Mouse (Mus musculus) gastrocnemius, adult 2 months (tissue): ENCODE results near the gene Dlx3. TPM values are rescaled to one million over a fixed set of nuclear protein-coding genes. Genes with fewer than 3 reads are reported as not detected.
A peak's percentile ranks its signal among the peaks of the same experiment; 100 is the strongest.

Experiments
- DNase-seq: peaks from one replicate; pipeline ENCODE4 v3.0.0; 2022
- H3K27ac ChIP-seq: fragments of 200-600 bp; 2 replicates; pipeline ENCODE4 v1.8.1; 2022; ENCODE audit warnings: mild to moderate bottlenecking
- H3K4me3 ChIP-seq: fragments of 200-600 bp; 2 replicates; pipeline ENCODE4 v1.8.1; 2022; ENCODE audit warnings: mild to moderate bottlenecking, moderate library complexity
- CTCF ChIP-seq: fragments of 200-600 bp; IDR thresholded peaks from 2 replicates; pipeline ENCODE4 v1.8.1; 2022; ENCODE audit warnings: antibody characterized with exemption, mild to moderate bottlenecking, moderate library complexity
- intact Hi-C: fragments of 180-260 bp; cut with DNase I; formaldehyde crosslinking; loops from one replicate; pipeline ENCODE4 v1.15.1; 2025
- long read RNA-seq, 2 experiments: library from polyadenylated mRNA; stranded (forward); transcript quantifications; one replicate each; pipeline ENCODE4 v2.0.0; 2021
- total RNA-seq, 2 experiments: library from RNA; stranded (reverse); gene quantifications; 2 replicates each; pipeline ENCODE4 v1.2.3; 2021

Gene Dlx3
- total RNA-seq: not detected
- long read RNA-seq, experiment 1: 0 reads
- long read RNA-seq, experiment 2: 0 reads

DNA sequence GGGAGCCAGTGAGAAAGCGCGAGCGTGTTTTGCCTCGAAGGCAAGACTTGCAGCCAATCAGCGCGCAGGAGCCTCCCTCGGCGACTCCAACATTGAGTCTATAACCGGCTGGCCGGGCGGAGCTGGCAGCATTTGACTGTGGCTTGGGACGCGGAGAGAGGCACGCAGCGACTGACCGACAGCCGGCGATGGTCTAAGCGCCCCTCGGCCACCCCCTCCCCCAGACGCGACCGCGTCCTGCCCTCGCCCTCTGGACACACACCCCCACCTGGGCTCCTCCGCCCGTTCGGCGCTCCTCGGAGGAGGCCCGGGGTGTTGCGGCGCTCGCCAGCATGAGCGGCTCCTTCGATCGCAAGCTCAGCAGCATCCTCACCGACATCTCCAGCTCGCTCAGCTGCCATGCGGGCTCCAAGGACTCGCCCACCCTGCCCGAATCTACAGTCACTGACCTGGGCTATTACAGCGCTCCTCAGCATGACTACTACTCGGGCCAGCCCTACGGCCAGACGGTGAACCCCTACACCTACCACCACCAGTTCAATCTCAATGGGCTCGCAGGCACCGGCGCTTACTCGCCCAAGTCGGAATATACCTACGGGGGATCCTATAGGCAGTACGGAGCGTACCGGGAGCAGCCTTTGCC, at the start of gene Dlx3:
TSS of gene Dlx3 (plus strand) at position 130 of the 643 bp plus-strand sequence.
- intact Hi-C loops: no loop called here
- H3K4me3 ChIP-seq: peak within 1 kb of the TSS; percentile 65
- DNase-seq: peak; percentile 44

DNA sequence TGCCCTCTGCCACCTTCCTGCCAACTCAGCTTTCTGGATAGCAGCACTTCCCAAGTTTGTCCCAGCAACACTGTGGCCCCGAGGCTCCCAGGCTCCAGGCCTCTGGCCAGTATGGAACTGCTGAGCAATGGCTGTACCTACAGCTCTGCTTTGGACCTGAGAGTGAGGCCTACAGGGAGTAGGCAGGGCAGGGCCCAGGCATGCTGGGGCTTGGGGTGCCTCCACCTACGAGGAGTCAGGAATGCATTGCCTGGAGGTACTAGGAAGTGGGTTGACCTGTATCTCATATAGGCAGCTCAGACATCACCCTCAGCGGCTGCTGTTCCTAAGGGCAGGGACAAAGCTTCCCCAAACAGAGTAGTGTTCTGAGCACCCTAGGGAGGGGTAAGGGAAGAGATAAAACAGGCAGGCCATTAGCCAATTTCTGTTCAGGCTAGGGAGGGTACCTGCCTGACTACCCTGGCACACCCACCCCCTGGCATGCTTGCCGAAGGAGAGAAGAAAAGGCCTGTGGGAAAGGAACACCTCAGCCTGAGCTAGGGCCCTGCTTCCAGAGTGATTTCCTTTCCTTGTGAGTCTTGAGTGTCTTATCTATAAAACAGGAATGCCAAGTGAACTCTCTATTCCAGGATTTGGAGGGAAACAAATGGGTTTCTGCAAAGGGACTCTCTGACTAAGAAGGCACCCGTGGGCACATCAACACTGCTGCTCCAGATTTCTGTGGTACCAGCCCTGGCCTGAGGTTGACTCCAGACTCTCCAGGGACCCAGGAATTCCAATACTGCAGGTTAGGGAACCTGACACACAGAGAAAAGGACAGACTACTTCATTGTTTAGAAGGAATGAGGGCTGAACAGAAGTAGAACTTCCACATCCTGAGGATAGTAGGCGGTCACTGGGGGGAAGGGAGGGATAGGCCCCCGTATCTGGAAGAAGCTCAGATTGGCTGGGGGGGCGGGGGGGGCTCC, 49.5 kb upstream of the Dlx3 start:
- TF ChIP-seq CTCF: no peak
- DNase-seq: no peak
- Histone ChIP-seq H3K4me3 (no peak overlapping the region), H3K27ac (peak overlapping the region; percentile 6; the same call in 1 of the 2 replicates)
- intact Hi-C loops: no loop called here

More for the DNA sequence above, at the start of gene Dlx3:
- H3K27ac ChIP-seq: no peak within 1 kb of the TSS
- no peak for TF ChIP-seq CTCF

DNA sequence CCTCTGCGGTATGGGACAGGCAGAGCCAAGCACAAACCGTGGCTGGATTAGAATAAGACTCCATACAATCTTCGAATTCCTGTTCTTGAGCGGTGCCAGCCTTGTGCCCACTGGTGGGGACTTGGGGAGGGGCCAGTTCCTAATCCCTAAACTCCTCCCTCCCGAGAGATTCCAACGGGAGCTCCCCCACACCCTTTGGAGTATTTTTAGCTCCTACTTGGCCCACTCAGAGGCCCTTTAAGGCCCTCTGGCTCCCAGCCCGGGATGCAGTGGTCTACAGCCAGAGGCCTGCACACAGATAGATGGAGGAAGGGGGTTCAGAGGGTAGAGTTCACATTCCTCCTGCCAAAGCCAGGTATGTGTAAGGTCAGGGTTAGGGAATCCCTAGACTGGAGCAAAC, 48.7 kb upstream of the Dlx3 start:
- TF ChIP-seq CTCF: no peak
- intact Hi-C loops: no loop called here
- H3K4me3 ChIP-seq: peak overlapping the region; percentile 7
- peak overlapping the region; percentile 51; the same call in 1 of the 2 replicates for H3K27ac ChIP-seq
- peak; percentile 66 for DNase-seq

DNA sequence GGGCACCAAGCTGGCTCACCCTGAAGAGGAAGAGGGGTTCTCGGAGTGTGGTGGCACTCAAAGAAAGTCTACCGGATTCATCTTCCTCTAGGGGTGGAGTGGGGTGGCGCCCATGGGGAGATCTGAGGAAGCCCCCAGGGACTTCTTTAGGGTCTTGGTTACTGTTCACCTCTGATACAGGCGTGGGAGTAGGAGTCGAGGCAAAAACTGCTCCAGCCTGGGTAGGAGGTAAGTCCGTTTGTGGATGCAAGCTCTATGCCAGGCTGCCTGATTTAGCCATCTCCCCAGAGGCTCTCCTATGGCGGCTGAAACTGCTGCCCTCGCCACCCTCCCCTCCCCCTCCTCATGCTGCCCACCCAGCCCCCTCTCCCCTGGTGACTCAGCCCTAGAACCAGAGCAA, 47.8 kb upstream of the Dlx3 start:
- Histone ChIP-seq H3K27ac (peak overlapping the region; percentile 53; the same call in 1 of the 2 replicates), H3K4me3 (no peak overlapping the region)
- DNase-seq: no peak
- no peak for TF ChIP-seq CTCF
- intact Hi-C loops: no loop called here

DNA sequence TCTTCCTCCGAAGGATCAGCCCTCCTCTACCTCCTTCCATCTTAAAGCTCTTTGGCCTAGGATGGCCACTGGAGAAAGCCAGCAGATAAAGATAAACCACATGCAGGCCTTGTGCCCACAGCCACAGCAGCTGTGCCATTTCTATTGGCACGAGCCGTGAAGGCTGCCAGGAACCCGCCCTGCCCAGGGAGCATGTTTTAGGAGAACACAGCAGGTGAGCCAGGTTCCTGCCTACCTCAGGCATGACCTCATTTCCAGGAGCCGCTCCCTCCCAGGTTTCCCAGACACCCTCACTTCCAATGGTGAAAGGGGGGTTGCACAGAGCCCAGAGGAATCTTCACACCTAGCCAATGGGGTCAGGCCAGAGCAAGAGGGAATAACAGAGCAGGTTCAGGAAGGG, 47.1 kb upstream of the Dlx3 start:
- DNase-seq: peak; percentile 70
- no peak for TF ChIP-seq CTCF
- H3K27ac ChIP-seq: peak overlapping the region; percentile 53

DNA sequence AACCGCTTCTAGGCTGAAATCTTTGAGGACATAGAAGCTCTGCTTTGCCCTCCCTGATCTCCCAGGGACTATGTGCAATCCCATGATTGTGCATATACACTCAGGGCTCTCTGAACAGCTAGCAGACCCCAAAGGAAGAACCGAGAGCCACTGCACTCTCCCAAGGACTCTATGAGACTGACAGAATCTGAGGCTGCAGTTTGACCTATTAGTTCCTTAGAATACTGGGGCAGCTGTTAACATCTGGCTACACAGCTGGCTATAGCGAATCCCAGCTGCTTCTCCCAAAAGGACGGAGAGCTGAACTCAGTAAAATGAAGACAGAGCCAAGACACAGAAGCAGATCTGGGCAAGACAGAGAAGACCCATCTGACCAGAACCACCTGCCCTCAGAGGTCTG, 46.1 kb upstream of the Dlx3 start:
- Histone ChIP-seq H3K27ac (no peak overlapping the region), H3K4me3 (no peak overlapping the region)
- intact Hi-C loops: no loop called here
- no peak for TF ChIP-seq CTCF
- DNase-seq: no peak

More for the DNA sequence above, 47.1 kb upstream of the Dlx3 start:
- intact Hi-C loops: no loop called here
- H3K4me3 ChIP-seq: no peak overlapping the region

DNA sequence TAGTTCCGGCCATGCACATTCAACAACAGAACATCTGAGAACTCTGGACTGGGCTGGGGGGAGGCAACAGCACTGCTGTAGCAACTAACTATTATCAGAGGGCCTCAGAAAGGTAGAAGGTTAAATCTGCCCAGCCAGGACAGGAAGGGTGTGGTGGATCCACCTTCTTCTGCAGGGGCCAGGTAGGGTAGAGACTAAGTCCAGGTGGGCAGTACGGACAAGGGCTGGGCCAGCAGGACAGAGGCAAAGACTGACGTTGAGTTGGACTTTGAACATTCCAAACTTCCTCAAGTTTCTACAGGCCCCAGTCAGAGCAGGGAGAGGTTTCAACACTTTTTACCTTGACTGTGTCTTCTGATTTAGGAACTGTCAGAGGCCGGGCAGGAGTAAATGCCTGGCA, 45.2 kb upstream of the Dlx3 start:
- DNase-seq: no peak
- Histone ChIP-seq H3K27ac (no peak overlapping the region), H3K4me3 (peak overlapping the region; percentile 76)
- no peak for TF ChIP-seq CTCF
- intact Hi-C loops: no loop called here

DNA sequence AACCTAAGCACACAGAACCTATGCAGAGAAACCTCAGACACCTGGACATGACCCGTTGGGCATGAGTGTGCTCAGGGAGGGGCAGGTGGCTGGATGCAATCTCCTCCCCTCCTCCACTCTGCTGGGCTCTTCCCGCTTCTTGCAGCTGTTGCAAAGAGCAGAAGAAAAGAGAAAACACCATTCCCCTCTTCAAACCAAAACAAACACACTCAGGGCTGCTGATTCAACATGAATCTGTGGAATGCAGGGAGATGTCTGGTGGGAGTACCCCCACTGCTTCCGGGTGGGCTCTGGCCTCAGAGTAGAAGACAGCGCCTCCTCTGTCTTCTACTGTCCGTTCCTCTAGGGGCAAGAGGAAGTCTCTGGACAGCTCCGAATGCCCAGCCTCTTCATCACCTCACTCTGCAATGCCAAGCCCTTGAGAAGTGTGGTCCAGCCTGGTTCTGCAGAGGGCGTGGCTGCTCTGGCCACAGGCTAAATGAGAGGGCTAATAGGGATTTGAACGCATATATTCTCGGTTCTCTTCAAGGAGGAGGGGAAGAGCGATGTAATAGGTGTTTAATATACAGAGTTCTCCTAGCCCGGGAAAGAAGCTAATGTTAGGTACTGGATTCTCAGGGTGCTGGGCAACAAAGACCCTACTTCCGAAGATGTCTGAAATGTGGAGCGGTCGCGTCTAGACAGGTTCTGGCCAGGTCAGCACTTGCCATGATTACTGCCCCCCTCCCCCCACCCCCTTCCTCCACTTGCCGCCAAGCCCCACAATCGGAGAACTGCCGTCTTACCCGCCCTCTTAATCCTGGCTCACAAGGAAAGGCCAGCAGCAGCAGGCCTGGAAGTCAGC, 44.5 kb upstream of the Dlx3 start:
- intact Hi-C loops: loop anchor here (1.0 kb wide), 1 partner anchor 31 kb away; no protein-coding TSS in a partner anchor
- peak overlapping the region; percentile 76 for H3K4me3 ChIP-seq
- DNase-seq: no peak
- TF ChIP-seq CTCF: no peak
- H3K27ac ChIP-seq: peak overlapping the region; percentile 87

DNA sequence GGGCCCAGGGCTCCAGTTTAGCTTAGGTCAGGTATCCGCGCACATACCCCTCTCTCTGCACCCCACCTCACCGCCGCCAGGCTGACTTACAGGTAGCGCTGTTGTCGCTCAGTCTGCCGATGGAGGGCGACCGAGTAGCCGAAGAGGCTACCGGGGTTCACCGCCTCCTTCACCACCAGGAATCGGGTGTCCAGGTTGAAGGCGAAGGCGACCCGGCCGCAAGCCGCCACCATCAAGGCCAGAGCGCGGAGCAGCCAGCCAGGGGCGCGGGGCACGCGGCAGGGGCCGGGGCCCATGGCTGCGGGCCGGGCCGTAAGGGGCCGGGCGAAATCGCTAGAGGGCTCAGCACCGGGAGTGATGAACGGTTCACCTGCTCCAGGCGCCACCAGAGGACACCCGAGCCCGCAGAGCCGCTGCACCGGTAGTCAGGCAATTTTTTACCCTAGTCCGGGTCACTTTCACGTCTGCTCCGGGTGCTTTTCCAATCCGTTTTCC, 43.8 kb upstream of the Dlx3 start:
- peak; percentile 57 for TF ChIP-seq CTCF
- H3K4me3 ChIP-seq: peak overlapping the region; percentile 76
- peak overlapping the region; percentile 87 for H3K27ac ChIP-seq
- intact Hi-C loops: loop anchor here (1.0 kb wide), 1 partner anchor 30 kb away; no protein-coding TSS in a partner anchor
- peak; percentile 64 for DNase-seq

DNA sequence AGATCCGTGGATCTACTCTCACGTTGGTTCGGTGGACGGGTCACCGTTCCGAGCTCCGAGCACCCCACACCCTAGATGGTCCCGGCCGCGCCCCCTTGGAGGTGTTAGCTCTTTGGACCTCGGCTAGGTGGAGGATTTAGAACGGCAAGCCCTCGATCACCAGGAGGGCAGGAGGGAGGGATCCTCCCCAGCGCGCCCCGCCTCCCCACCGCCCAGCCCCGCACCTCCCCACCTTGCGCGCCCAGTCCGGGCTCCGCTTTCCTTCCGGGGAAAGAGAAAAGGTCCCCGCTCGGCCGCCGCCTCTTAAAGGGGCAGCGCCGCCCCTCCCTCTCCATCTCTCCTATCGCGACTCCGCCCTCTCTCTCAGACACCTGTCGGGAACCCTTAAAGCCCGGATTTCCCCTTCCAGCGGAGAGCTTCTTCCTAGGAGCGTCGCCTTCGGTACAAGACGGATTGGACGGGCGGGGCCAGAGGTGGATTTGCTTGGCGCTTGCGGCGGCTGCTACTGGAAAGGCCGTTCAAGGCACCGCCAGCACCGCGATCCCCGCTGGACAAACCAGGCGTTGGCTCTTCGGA, 43.3 kb upstream of the Dlx3 start, which contains the start of gene Itga3:
TSS of gene Itga3 (minus strand) at position 266 of the 576 bp plus-strand sequence.
- peak within 1 kb of the TSS; percentile 76 for H3K4me3 ChIP-seq
- intact Hi-C loops: loop anchor here (1.0 kb wide), 1 partner anchor 30 kb away; no protein-coding TSS in a partner anchor
- peak within 1 kb of the TSS; percentile 87 for H3K27ac ChIP-seq
- DNase-seq: peak; percentile 79
- no peak for TF ChIP-seq CTCF

DNA sequence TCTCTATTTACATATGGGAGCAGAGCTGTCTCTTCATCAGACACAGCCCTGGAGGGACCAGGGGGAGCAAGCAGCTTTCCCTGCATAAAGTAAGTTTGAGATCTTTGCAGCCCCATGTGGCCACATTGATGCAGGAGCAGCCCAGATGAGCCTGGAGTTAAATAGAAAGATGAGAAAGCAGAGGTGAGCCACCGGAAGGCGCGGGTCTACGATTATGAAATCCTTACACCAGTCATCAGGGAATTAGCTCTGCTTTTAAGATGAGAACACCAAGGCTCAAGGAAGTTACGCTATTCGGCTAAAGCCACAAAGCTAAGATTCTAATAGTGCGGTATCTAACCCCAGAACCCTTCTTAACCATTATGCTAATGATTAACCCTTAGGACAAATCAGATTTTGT, 42.0 kb upstream of the Dlx3 start:
- Histone ChIP-seq H3K4me3 (no peak overlapping the region; the same call in 1 of the 2 replicates), H3K27ac (peak overlapping the region; percentile 87)
- DNase-seq: no peak
- no peak for TF ChIP-seq CTCF
- intact Hi-C loops: no loop called here
